Mouse (Mus musculus) liver, embryonic 13.5 days (tissue): Measurements from ENCODE around the gene Serf2. TPM values are rescaled to one million over a fixed set of nuclear protein-coding genes. Genes with fewer than 3 reads are reported as not detected.

Source experiments
- ATAC-seq: fragments of 200-750 bp; cut with Nextera tagmentation; 2 replicates; pipeline ENCODE4 v1.8.0; 2017; ENCODE audit warnings: low read depth, mild to moderate bottlenecking, moderate number of reproducible peaks, moderate library complexity
- DNase-seq: peaks from one replicate; pipeline ENCODE4 v3.0.0; 2022
- H3K27ac ChIP-seq: fragments of 300-500 bp; sonication (generic); 2 replicates; pipeline ENCODE4 v1.5.1; 2015; ENCODE audit warnings: moderate library complexity, mild to moderate bottlenecking, inconsistent platforms
- H3K27me3 ChIP-seq: fragments of 300-500 bp; sonication (generic); 2 replicates; pipeline ENCODE4 v1.6.1; 2015; ENCODE audit warnings: mild to moderate bottlenecking, inconsistent platforms
- H3K36me3 ChIP-seq: fragments of 300-500 bp; sonication (generic); 2 replicates; pipeline ENCODE4 v1.6.1; 2015; ENCODE audit warnings: mild to moderate bottlenecking, inconsistent platforms
- H3K4me1 ChIP-seq: fragments of 300-500 bp; sonication (generic); replicated peaks from 2 replicates; pipeline ENCODE4 v1.6.1; 2015; ENCODE audit warnings: inconsistent platforms
- H3K4me2 ChIP-seq: fragments of 300-500 bp; sonication (generic); 2 replicates; pipeline ENCODE4 v1.6.1; 2015; ENCODE audit warnings: inconsistent platforms, mild to moderate bottlenecking, moderate library complexity
- H3K4me3 ChIP-seq: fragments of 300-500 bp; sonication (generic); replicated peaks from 2 replicates; pipeline ENCODE4 v1.5.1; 2015; ENCODE audit warnings: mild to moderate bottlenecking, inconsistent platforms
- H3K9ac ChIP-seq: fragments of 300-500 bp; sonication (generic); 2 replicates; pipeline ENCODE4 v1.6.1; 2015; ENCODE audit warnings: mild to moderate bottlenecking, inconsistent platforms
- H3K9me3 ChIP-seq: fragments of 300-500 bp; sonication (generic); replicated peaks from 2 replicates; pipeline ENCODE4 v1.6.1; 2016; ENCODE audit warnings: inconsistent platforms
- WGBS: fragments of 180-500 bp; shearing (Covaris S2); methylation state at CpG from one replicate; pipeline ENCODE4 v1.1.7; 2015; ENCODE audit not compliant: insufficient replicate concordance; 5-methylcytosine and 5-hydroxymethylcytosine counted together
- polyA plus RNA-seq: library from polyadenylated mRNA; unstranded; fragments of >200 nt; fragmentation: Nextera tagmentation; extraction: Ambion mirVana; gene quantifications from 2 replicates; pipeline ENCODE4 v1.2.1, GENCODE M21; 2015

The Serf2 gene
- polyA plus RNA-seq: 269 and 300 TPM in 2 replicates

GRCm38 (mm10) chr2:121448739-121449535 lies at the start of gene Serf2:
Gene Serf2, plus strand, starts transcription at chr2:121449195.
- H3K9ac ChIP-seq: peak within 1 kb of the TSS; percentile 100
- H3K4me3 ChIP-seq: peak within 1 kb of the TSS; percentile 100
- ATAC-seq (peak; percentile 97), DNase-seq (peak; percentile 100)
- no peaks in the 10 kb centered on the region for H3K9me3 ChIP-seq
- H3K4me1 ChIP-seq: peaks cover 52% of the 10 kb centered on the region
- peak within 1 kb of the TSS; percentile 93 for H3K27ac ChIP-seq
- peak within 1 kb of the TSS; percentile 95 for H3K4me2 ChIP-seq
- H3K27me3 ChIP-seq: no peaks in the 10 kb centered on the region
- WGBS: under 1% methylated on average over 70 of the region's 74 CpGs
- H3K36me3 ChIP-seq: peaks cover 26% of the 10 kb centered on the region

GRCm38 (mm10) chr2:121403296-121403695 lies 45.7 kb upstream of the Serf2 start:
- Histone ChIP-seq H3K4me3 (no peak overlapping the region), H3K36me3 (no peaks in the 10 kb centered on the region), H3K4me2 (no peak overlapping the region), H3K27ac (no peak overlapping the region), H3K9ac (no peak overlapping the region), H3K4me1 (no peaks in the 10 kb centered on the region), H3K27me3 (no peaks in the 10 kb centered on the region), H3K9me3 (no peaks in the 10 kb centered on the region)
- DNase-seq: no peak
- no peak for ATAC-seq

GRCm38 (mm10) chr2:121408160-121408559 lies 40.8 kb upstream of the Serf2 start:
- WGBS: 24% methylated on average over 4 of the region's 4 CpGs
- Histone ChIP-seq H3K9ac (no peak overlapping the region), H3K4me2 (no peak overlapping the region), H3K27me3 (no peaks in the 10 kb centered on the region), H3K9me3 (no peaks in the 10 kb centered on the region), H3K4me1 (peaks cover 12% of the 10 kb centered on the region), H3K27ac (no peak overlapping the region), H3K36me3 (no peaks in the 10 kb centered on the region), H3K4me3 (no peak overlapping the region)
- DNase-seq (peak; percentile 55), ATAC-seq (peak; percentile 27; the same call in 1 of the 2 replicates)

- 2% methylated on average over 4 of the region's 4 CpGs for WGBS
- H3K4me3 ChIP-seq: peak overlapping the region; percentile 98
- peak overlapping the region; percentile 95 for H3K27ac ChIP-seq
- H3K9ac ChIP-seq: peak overlapping the region; percentile 99
- peaks cover 18% of the 10 kb centered on the region for H3K36me3 ChIP-seq
- ATAC-seq: peak; percentile 11; the same call in 1 of the 2 replicates
- peak overlapping the region; percentile 88 for H3K4me2 ChIP-seq
- H3K9me3 ChIP-seq: no peaks in the 10 kb centered on the region
- peak; percentile 42 for DNase-seq
- H3K27me3 ChIP-seq: no peaks in the 10 kb centered on the region
- H3K4me1 ChIP-seq: peaks cover 49% of the 10 kb centered on the region
These were observed 36.1 kb upstream of the Serf2 start for GRCm38 (mm10) chr2:121412843-121413386.

GRCm38 (mm10) chr2:121413387-121414042 lies 35.5 kb upstream of the Serf2 start, which contains the start of the genes Pdia3 and Catsper2:
Gene Pdia3, plus strand, starts transcription at chr2:121413775.
Gene Catsper2, minus strand, starts transcription at chr2:121413792.
- ATAC-seq (peak; percentile 97), DNase-seq (peak; percentile 94)
- Histone ChIP-seq H3K27me3 (no peaks in the 10 kb centered on the region), H3K4me2 (peak within 1 kb of the TSS; percentile 88), H3K4me1 (peaks cover 52% of the 10 kb centered on the region), H3K9me3 (no peaks in the 10 kb centered on the region), H3K27ac (peak within 1 kb of the TSS; percentile 95), H3K36me3 (peaks cover 24% of the 10 kb centered on the region), H3K4me3 (peak within 1 kb of the TSS; percentile 98), H3K9ac (peak within 1 kb of the TSS; percentile 99)
- under 1% methylated on average over 68 of the region's 68 CpGs for WGBS

GRCm38 (mm10) chr2:121414139-121414685 lies 34.8 kb upstream of the Serf2 start:
- peaks cover 30% of the 10 kb centered on the region for H3K36me3 ChIP-seq
- peak overlapping the region; percentile 99 for H3K9ac ChIP-seq
- WGBS: 0% methylated on average over 32 of the region's 32 CpGs
- peak overlapping the region; percentile 95 for H3K27ac ChIP-seq
- H3K4me2 ChIP-seq: peak overlapping the region; percentile 88
- no peaks in the 10 kb centered on the region for H3K9me3 ChIP-seq
- no peaks in the 10 kb centered on the region for H3K27me3 ChIP-seq
- peak overlapping the region; percentile 98 for H3K4me3 ChIP-seq
- ATAC-seq: peak; percentile 70
- H3K4me1 ChIP-seq: peaks cover 59% of the 10 kb centered on the region
- peak; percentile 40 for DNase-seq

- Histone ChIP-seq H3K27me3 (no peaks in the 10 kb centered on the region), H3K4me2 (peak overlapping the region; percentile 88), H3K36me3 (peaks cover 34% of the 10 kb centered on the region), H3K9ac (peak overlapping the region; percentile 99), H3K4me1 (peaks cover 59% of the 10 kb centered on the region), H3K27ac (0 out of 2 replicates have a peak overlapping the region, but pooled peaks have one; percentile 95), H3K4me3 (peak overlapping the region; percentile 98), H3K9me3 (no peaks in the 10 kb centered on the region)
- 26% methylated on average over 3 of the region's 3 CpGs for WGBS
- no peak for DNase-seq
- ATAC-seq: no peak
These were observed 33.9 kb upstream of the Serf2 start for GRCm38 (mm10) chr2:121415103-121415502.

GRCm38 (mm10) chr2:121415591-121415990 lies 33.4 kb upstream of the Serf2 start:
- H3K27me3 ChIP-seq: no peaks in the 10 kb centered on the region
- ATAC-seq: no peak
- H3K9me3 ChIP-seq: no peaks in the 10 kb centered on the region
- 0 out of 2 replicates have a peak overlapping the region, but pooled peaks have one; percentile 10 for H3K27ac ChIP-seq
- peak overlapping the region; percentile 99 for H3K9ac ChIP-seq
- no peak for DNase-seq
- H3K36me3 ChIP-seq: peaks cover 36% of the 10 kb centered on the region
- H3K4me3 ChIP-seq: peak overlapping the region; percentile 98
- H3K4me1 ChIP-seq: peaks cover 59% of the 10 kb centered on the region
- H3K4me2 ChIP-seq: peak overlapping the region; percentile 88
- 63% methylated on average over 3 of the region's 3 CpGs for WGBS

GRCm38 (mm10) chr2:121416356-121416755 lies 32.6 kb upstream of the Serf2 start:
- DNase-seq (no peak), ATAC-seq (no peak)
- H3K27me3 ChIP-seq: no peaks in the 10 kb centered on the region
- peaks cover 59% of the 10 kb centered on the region for H3K4me1 ChIP-seq
- no peaks in the 10 kb centered on the region for H3K9me3 ChIP-seq
- H3K9ac ChIP-seq: 0 out of 2 replicates have a peak overlapping the region, but pooled peaks have one; percentile 11
- no peak overlapping the region for H3K27ac ChIP-seq
- WGBS: 84% methylated on average over 6 of the region's 6 CpGs
- peak overlapping the region; percentile 98; the same call in 1 of the 2 replicates for H3K4me3 ChIP-seq
- peaks cover 39% of the 10 kb centered on the region for H3K36me3 ChIP-seq
- peak overlapping the region; percentile 88 for H3K4me2 ChIP-seq

GRCm38 (mm10) chr2:121418476-121418875 lies 30.5 kb upstream of the Serf2 start:
- peaks cover 59% of the 10 kb centered on the region for H3K36me3 ChIP-seq
- 90% methylated on average over 3 of the region's 3 CpGs for WGBS
- no peak for ATAC-seq

GRCm38 (mm10) chr2:121423166-121423565 lies 25.8 kb upstream of the Serf2 start:
- H3K27me3 ChIP-seq: no peaks in the 10 kb centered on the region
- H3K4me3 ChIP-seq: no peak overlapping the region
- no peak overlapping the region for H3K27ac ChIP-seq
- peaks cover 83% of the 10 kb centered on the region for H3K36me3 ChIP-seq
- no peak overlapping the region for H3K9ac ChIP-seq
- 77% methylated on average over 2 of the region's 2 CpGs for WGBS
- no peak for DNase-seq
- H3K4me1 ChIP-seq: peaks cover 9% of the 10 kb centered on the region; the same call in 1 of the 2 replicates
- no peak for ATAC-seq
- no peak overlapping the region for H3K4me2 ChIP-seq
- H3K9me3 ChIP-seq: no peaks in the 10 kb centered on the region

More at GRCm38 (mm10) chr2:121418476-121418875, 30.5 kb upstream of the Serf2 start:
- H3K4me2 ChIP-seq: no peak overlapping the region
- no peak for DNase-seq
- no peak overlapping the region for H3K4me3 ChIP-seq
- no peak overlapping the region for H3K27ac ChIP-seq
- no peaks in the 10 kb centered on the region for H3K9me3 ChIP-seq
- peaks cover 46% of the 10 kb centered on the region for H3K4me1 ChIP-seq
- H3K9ac ChIP-seq: no peak overlapping the region
- H3K27me3 ChIP-seq: no peaks in the 10 kb centered on the region
